Mouse (Mus musculus): ENCODE results near the gene Creb3l2. TPM values are rescaled to one million over a fixed set of nuclear protein-coding genes. Genes with fewer than 3 reads are reported as not detected.
A peak's percentile ranks its signal among the peaks of the same experiment; 100 is the strongest.

The Creb3l2 gene
- total RNA-seq, 2 experiments from 2014 or later: 23.2 to 24.1 TPM

DNA sequence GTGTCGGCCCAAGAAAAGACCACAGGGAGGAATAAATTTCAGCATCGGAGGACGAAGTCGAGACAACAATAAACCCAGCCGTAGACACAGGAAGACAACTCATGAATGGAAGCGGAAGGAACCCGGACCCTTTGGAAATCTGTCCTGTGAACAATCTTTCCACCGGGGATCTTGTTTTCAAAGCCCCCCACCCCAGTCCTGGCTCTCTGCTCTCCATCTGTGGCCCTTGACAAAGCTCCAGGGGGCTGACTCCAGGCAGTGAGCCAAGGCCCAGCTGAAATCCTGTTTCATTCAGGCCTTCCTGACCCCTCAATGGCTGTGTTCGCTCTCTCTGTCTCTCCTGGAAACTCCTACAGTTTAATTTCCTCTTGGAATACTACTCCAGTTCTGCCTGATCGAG, 66.5 kb downstream of the Creb3l2 start:
- peak; percentile 42 to 58 for DNase-seq

DNA sequence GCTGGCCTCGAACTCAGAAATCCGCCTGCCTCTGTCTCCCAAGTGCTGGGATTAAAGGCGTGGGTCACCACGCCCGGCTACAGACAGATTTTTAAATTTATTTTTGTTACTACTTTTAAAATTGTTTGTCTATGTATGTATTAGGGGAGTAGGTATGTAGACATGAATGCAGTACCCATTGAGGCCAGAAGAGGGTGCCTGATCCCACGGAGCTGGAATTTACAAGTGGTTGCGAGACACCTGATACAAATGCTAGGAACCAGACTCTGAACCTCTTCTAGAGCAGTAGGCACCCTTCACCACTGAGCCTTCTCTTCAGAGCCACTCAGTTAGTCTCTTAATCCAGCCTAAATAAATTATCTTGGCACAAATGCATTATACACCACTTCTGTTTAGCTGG, 70.6 kb downstream of the Creb3l2 start:
- DNase-seq: peak in 1 of 2 experiments; percentile 57

DNA sequence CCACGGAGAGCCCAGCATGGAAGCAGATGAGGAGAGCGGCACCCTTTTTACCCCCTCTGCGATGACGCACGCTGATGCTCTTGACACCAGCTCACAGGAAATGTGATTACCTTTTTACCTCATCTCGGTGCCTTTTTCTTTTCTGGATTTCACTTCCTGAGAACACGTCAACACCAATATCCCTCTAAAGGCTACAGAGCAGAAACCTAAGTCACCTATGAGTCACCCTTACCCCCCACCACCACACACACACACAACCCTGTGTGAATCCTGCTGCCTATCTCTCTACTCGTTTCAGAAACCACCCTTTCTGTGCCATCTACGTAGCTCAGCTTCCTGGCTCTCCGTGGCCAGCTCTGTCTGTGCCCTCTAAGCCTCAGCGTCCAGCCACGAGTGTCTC, 71.4 kb downstream of the Creb3l2 start:
- DNase-seq: no peak

DNA sequence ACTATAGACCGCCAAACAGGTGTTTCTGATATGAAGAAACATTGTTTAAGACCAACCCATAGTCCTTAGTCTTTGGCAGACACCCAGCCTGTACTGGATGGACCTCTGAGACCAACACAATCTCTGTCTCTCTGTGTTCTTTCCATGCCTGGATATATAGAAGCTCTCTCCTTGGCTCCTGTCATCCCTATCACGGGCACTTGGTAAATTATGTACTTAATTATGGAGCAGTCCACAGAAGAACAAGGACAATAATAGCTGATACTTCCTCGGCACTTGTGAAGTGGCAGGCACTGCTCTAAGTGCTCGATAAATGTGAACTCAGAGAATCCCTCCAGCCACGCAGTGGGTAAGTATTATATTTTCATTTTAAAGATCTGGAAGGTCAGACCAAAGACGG, 72.2 kb downstream of the Creb3l2 start:
- no peak for DNase-seq

DNA sequence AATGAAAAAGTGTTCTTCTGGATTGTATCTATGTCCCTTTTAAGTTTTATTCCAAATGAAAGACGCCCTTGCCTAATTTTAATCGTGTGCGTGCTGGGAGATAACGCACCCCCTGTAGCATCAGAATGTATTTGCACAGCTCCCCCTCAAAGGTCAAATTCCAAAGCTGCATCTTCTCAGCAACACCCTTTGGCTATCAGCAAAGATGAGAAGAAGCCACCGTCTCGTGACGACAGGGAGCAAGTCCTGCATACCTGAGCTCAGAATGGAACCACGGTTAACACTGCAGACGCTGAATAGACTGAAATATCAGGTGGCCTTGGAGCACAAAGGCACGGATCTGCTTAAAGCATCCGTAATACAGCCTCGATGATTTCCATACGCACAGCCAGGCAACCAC, 73.7 kb downstream of the Creb3l2 start:
- DNase-seq: no peak

DNA sequence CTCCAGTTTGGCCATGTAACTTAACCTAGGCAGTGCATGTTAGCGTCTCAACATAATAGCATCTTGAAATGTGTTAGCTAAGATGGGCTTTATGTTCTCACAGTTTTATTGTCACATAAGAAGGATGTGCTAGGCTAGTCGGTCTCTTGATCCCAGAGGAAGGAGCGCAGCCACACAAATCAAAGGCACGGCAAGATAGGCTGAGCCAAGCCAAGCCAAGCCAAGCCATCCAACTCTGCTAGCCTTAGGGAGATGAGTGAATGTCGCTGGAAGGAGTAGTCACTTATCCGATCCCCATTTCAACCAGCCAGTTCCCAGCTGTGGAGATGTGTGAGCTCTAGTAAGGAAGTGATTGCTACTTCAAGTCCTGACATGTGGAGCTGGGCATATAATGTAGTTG, 75.0 kb downstream of the Creb3l2 start:
- peak in 1 of 2 experiments; percentile 14 for DNase-seq

DNA sequence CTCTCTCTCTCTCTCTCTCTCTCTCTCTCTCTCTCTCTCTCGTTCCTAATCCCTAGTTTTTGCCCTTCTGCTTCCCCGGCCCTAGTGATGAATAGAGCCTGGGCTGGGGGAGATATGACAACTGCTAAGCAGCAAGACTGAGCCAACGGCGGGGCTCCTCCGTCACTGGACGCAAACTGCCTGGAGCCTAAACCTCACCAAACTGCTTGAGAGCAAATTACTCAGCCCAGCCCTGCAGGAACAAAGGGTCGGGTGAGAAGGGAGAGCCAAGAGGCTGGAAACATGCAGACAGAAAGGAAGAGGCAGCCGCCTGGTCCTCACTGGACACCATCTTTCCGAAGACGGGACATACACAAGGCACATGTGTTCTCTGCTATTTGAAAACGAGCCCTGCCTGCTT, 76.8 kb downstream of the Creb3l2 start:
- DNase-seq: no peak

DNA sequence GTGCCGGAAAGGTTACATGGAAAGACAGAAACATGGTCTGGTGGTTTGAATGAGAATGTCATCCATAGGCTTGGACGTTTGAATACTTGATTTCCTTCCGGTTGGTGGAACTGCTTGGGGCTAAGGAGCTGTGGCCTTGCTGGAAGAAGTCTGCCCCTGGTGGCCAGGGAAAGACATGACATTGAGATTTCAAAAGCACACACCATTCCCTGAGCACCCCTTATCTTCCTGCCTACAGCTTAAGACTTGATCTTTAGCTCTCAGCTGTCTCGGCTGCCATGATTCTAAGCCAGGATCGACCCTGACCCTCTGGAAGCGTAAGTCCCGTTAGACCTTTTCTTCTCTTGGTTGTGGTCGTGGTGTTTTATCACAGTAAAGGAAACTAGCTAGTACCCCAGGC, 77.6 kb downstream of the Creb3l2 start:
- no peak for DNase-seq

DNA sequence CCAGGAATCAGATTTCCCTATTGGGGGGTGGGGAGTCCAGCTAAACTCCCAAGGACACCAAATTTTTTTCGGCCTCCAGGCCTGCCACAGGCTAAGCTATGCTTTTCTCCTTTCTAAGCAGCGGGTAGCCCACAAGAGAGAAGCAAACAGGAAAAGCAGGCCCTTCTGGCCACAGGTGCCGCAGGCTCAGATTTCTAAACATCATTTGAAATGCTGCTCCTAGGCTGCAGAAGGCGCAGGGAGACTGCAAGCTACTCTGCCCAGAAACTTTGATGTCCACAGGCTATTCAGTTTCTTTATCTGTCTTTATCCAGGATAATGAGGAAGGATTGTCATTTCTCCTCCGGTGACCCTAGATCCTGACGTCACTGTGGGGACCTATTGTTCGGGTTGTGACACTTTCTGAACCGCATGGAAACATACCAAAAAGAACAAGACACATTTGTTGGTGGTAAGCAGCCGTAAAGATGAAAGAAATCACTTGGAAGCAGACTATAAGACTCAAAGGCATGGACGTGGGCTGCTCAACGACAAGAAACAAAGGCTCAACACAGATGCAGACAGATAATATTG, 81.0 kb downstream of the Creb3l2 start:
- DNase-seq: no peak

DNA sequence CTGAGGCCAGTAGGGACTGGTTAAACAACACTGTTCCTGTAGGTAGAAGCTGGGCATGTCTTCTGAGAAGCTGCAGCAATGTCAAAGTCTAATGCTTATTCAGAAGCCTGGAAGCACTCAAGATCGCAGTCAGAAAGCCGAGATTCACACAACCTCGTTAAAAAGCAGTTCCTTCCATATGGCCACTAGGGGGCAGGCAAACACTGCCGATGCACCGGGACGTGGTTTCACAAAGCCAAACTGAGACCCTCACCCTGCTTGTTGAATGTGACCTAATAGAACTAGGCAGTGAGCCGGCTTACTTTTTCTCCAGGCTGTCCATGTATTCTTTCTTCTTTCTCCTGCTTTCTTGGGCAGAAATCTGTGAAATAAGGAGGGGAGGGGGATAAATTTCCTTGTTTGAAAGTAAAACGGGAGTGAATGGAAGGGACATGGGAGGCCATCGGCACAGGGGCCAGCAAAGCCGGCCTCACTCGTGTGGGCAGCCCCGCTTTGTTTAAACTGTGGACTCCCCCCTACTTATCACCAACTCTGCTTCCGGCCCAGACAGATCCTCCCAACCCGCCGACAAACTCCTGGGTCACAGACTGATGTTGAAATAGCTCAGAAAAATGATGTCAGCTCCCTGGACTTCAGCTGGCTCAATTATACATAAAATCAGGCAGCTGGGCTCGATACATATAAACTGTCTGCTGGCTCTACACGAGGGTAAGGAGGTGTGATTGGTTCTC, 87.3 kb downstream of the Creb3l2 start:
- peak; percentile 72 to 86 for DNase-seq

DNA sequence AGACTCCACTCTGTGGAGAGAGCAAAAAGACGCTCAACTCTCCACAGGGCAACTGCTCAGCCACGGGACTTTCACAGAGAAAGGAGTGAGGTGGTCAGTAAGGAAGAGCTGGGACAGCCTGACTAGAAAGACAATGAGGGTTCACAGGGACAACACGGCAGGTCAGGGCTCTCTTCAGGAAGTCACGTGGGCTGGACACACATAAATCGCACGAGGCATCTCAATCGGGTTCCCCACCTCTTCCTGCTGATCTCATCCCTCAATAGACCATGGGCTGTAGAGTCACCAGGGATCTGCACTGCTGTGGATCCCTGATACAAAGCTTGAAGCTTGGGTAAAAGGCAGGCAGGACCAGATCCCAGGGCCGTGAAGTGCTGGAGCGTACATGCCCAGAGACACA, 88.3 kb downstream of the Creb3l2 start:
- DNase-seq: no peak

DNA sequence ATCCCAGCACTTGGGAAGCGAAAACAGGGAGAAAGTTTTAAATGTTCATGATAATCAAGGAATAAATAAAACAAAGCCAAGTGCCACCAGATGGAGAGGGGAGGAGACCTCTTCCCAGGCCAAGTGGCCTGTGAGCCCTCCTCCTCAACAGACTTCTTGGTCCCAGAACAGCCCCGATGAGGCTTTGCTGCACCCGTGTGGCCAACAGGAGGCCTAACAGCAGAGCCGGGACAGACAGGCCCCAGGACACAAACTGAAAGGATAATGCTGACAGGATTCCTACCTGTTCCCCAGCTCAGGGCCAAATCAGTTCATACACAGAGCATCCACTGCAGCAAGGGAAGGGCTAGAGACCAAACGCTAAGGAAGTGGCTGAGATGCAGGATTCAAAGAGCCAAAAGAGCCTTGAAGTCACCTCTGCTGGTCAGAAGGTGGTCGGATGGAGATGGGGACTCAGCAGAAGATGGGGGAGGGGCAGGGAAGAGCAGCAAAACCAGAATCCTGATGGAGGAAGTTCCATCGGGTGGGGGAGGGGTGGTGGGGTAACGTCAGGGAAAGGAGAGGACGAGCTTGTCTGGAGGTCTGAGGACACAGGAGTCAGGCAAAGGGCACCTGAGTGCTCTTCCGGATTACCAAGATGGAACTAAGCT, 90.1 kb downstream of the Creb3l2 start:
- peak; percentile 57 to 79 for DNase-seq

DNA sequence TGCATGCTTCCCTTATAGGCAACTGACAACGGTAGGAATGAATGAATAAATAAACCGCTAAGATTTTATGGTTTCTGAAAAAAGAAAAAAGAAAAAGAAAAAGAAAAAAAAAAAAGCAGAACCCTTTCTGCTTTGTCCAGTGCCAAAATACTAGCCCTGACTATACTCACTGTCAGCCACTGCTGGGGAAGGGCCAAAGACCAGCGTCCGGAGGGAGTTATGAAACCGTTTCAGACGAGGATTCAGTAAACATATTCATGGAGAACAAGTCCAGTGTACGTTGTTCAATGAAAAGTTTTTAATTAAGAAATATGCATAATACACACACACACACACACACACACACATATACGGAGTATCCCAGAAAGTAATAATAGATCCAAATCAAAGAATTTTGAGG, 91.6 kb downstream of the Creb3l2 start:
- DNase-seq: peak; percentile 57 to 65

DNA sequence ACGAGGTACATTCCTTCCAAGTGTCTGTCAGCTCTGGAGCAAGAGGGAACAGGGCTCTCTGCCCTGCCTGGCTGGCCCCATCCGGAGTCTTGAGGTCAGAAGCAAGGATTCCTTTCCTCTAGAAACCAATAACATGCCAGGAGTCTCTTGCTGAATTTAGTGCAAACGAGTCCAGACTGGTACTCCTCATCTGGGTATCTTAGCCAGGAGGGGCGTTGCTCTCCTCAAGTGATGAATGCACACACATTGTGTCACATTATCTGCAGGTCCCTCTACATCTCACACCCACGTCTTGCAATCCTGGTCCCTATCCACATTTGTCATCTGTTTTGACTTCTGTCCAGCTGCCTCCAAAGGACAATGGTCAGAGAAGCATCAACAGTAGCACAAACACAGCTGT, 94.3 kb downstream of the Creb3l2 start:
- no peak for DNase-seq

DNA sequence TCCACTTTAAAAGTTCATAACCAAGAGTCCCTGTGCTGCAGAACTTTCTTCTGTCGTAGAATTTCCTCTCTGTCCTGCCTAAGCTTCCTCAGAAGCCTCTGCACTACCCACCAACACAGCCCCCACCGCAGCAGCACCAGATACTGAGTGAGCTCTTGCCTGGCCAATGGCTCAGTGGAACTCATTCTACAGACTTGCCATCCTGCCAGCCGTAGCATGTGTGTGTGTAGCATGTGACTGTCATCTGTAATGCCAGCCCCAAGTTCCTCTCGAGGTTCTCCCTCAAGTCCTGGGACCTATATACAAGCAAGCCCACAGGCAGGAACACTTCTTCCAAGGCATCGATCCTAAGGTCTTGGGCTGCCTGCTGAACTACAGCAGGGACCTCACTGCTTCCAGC, 103.9 kb downstream of the Creb3l2 start:
- no peak for DNase-seq

DNA sequence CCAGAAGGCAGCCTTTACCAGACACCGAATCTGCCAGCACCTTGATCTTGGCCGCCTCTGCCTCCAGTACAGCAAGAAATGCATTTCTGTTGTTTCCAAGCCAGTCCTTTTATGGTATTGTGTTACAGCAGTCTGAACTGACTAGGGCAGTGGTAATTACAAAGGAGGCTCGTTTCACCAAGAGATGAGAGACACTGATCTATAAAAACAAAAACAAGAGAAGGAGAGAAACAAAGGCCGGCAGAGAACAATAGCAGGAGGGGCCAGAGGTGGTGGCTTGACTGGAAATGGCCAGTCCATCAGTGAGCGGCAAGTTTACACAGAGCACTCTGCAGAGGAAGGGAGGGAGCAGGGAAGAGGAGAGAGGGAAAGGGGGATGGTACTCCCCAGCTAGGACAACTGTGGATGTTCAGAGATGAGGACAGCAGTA, 105.1 kb downstream of the Creb3l2 start:
- no peak for DNase-seq

DNA sequence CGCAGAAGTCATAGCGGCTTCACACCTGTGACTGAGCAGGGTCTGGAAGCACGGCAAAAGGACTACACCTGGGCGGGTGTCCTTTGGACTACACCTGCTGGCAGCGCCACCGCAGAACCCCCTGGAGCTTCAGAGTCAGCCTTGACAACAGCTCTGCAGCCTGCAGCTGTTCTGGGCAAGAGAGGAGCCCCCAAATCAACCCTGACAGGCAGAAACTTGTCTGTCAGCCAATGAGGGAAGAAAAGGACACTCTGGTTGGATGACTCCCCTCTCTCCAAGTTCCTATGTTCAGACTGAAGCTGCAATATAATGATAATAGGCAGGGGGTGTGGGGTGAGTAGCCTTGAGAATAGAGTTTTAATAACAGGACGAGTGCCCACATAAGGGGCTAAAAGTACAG, 105.6 kb downstream of the Creb3l2 start:
- DNase-seq: no peak

DNA sequence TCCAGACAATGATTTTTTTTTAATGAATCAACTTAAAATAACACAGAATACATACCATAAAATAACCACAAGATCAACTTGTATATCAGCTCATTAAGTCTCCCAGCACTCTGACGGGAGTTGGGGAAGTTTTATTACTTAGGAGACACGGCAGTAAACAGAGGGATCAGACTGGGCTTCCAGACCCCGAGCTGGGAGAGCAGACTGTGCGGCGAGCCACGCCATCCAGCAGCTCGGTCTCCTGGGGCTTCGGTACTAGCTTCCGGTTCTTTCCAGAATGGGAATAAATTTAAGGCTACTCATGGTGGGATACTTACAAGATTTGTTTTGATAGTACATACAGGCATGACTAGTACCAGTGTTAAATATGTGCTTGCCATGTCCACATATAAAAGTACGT, 109.1 kb downstream of the Creb3l2 start:
- no peak for DNase-seq

DNA sequence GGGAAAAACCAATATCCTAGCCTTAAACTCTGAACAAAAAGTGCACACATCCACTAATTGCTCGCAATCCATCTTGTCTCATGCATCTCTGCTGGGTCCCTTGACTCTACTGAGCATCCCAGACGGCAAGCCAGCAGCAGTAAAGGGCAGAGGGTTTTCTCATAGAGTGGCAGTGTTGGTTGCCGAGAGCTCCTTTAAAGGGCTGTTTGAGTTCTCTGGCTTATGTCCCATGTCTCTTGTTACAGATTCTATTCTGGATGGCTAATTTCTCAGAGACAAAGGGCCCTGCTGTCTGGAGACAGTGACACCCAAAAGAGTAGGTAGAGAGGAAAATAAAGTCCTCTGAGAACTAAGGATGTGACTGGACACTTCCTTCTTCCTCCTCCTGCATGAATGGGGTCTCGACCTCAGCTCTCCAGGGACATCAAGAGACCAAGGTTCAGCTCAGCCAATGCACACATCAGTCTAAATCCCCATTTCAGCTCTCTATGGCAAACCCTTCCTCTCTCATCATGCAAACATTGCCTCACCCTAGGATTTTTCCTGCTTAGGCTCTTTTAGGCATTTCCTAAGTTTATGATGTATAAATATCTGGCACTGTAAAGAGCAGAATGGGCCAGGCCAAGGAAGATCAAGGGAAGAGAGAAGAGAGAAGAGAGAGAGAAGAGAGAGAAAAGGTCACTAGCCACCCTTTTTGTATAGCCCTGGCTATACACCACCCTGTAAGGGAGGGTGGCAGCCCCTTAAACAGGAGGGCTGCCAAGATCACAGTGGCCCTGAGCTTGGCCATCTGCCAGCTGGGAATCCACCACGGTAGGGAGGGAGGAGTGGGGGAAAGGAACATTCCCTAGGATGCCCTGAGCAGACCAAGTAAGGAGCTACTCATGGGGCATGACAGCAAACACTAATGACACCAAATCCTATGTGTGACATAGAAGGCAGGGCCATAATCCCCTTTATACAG, 111.8 kb downstream of the Creb3l2 start:
- peak in 1 of 2 experiments; percentile 33 for DNase-seq

DNA sequence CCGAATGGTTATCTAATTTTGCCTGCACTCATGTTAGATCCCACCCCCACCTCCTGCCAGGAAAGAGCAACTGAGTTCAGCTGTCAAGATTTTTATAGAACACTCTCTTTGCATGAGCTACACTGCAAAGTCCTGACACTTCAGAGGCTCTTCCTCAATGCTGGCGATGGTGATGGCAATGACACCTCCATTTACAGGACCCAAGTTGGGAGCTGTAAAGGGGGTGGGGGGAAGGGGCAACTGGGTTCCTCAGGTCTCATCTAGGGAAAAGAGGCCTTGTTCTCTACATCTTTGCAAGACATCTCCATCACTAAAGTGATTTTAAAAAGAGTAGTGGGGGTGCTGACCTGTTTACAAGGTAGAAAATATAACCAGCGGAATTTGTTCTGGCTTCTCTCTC, 112.6 kb downstream of the Creb3l2 start:
- no peak for DNase-seq

DNA sequence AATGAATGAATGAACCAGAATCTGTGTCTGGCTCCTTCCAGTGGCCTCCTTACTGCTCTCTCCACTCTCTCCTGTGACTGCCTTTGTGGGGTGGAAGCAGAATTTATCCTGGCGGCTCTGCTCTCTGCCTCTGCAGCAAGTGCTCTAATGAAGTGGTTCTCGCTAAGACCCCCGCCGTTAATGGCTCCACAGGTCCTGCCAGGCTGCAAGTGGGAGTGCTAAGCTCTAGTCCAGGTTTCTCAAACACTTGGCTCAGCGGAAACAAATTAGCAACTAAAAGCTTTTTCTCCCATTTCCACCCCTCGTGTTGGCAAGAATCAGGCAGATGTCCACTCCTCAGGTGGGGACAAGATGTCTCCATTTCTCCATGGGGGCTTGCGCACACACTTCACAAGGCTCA, 113.3 kb downstream of the Creb3l2 start:
- no peak for DNase-seq

DNA sequence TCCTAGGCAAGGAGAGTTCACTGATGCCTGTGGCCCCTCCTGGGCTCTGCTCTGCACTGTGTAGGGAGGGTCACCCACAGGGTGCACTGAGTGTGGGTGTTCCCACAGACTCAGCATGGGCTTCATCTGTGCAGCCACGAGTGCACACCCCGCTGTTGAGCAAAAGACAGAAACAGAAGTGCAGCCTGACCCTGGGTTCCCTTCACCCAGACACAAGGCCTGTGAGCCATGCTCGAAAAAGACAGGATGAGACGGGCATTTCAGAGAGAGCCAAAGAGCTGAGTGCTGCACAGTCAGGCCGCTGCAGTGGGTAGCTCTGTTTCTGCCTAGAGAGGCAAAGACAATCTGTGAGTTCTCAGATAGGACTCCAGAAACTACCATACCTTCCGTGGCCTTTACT, 114.4 kb downstream of the Creb3l2 start:
- DNase-seq: no peak

DNA sequence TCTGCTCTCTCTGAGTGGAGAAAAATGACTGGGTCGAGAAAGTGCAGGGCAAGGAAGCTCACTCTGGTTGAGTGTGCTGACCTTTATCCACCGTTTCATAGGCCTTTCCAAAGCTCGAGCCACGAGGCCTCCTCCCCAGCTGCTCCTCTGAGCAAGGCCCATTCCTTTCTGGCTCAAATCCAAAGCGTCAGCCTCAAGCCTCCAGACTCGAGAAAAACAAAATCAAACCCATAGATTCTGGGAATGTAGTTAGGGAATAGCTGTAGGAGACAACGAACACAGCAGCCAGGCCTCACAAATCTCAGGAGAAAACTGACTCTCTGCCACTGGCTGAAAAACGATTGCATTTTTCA, 115.4 kb downstream of the Creb3l2 start:
- peak; percentile 36 to 39 for DNase-seq
